Mouse (Mus musculus) MEL (cell line): ENCODE results near the gene Ddah1. TPM values are rescaled to one million over a fixed set of nuclear protein-coding genes. Genes with fewer than 3 reads are reported as not detected.

Experiments used
- DNase-seq: peaks from one replicate; pipeline ENCODE4 v3.0.0; 2011; ENCODE audit warnings: low read depth, low spot score
- H3K27ac ChIP-seq: 2 replicates; pipeline ENCODE4 v1.5.1; 2012; ENCODE audit warnings: low read depth, mild to moderate bottlenecking, control low read depth, low read length, moderate library complexity; ENCODE audit not compliant: control insufficient read depth
- H3K27me3 ChIP-seq, 2 experiments: fragments of 150-350 bp in 1 of 2; sonication (generic) in 1 of 2; 2 replicates each; pipeline ENCODE4 v1.6.1; 2012; ENCODE audit warnings: low read length in 2 of 2, mild to moderate bottlenecking in 2 of 2, improper control_type of control experiment in 1 of 2, moderate library complexity in 1 of 2; ENCODE audit not compliant: insufficient read depth in 2 of 2, control insufficient read depth in 1 of 2
- H3K36me3 ChIP-seq, 2 experiments: 2 replicates each; pipeline ENCODE4 v1.6.1; 2012 to 2014; ENCODE audit warnings: low read length in 2 of 2, improper control_type of control experiment in 1 of 2, inconsistent platforms in 1 of 2, mild to moderate bottlenecking in 1 of 2; ENCODE audit not compliant: insufficient read depth in 2 of 2, control insufficient read depth in 1 of 2
- H3K4me1 ChIP-seq, 2 experiments: fragments of 150-350 bp in 1 of 2; sonication (generic) in 1 of 2; 2 replicates each; pipeline ENCODE4 v1.6.1; 2012; ENCODE audit warnings: low read length in 2 of 2, improper control_type of control experiment in 1 of 2, mild to moderate bottlenecking in 1 of 2; ENCODE audit not compliant: insufficient read depth in 2 of 2, control insufficient read depth in 1 of 2
- H3K4me3 ChIP-seq, 2 experiments: fragments of 150-350 bp in 1 of 2; sonication (generic) in 1 of 2; 2 replicates each; pipeline ENCODE4 v1.5.1; 2012; ENCODE audit warnings: low read depth in 2 of 2, low read length in 2 of 2, mild to moderate bottlenecking in 2 of 2, moderate library complexity in 2 of 2, control low read depth in 1 of 2, improper control_type of control experiment in 1 of 2; ENCODE audit not compliant: control insufficient read depth in 1 of 2, insufficient read depth in 1 of 2
- H3K79me2 ChIP-seq: 2 replicates; pipeline ENCODE4 v1.6.1; 2012; ENCODE audit warnings: mild to moderate bottlenecking, low read length, moderate library complexity; ENCODE audit not compliant: control insufficient read depth, poor library complexity, insufficient read depth
- H3K9ac ChIP-seq: 2 replicates; pipeline ENCODE4 v1.6.1; 2012; ENCODE audit warnings: low read depth, mild to moderate bottlenecking, control low read depth, low read length, moderate library complexity; ENCODE audit not compliant: control insufficient read depth, poor library complexity, severe bottlenecking
- H3K9me3 ChIP-seq: fragments of 150-350 bp; sonication (generic); replicated peaks from 2 replicates; pipeline ENCODE4 v1.6.1; 2012; ENCODE audit warnings: mild to moderate bottlenecking, low read length, improper control_type of control experiment, moderate library complexity; ENCODE audit not compliant: insufficient read depth
- BHLHE40 ChIP-seq: IDR thresholded peaks from 2 replicates; pipeline ENCODE4 v1.6.1; 2012; ENCODE audit warnings: low read depth, mild to moderate bottlenecking, inconsistent platforms, low read length, improper control_type of control experiment, borderline replicate concordance
- CHD1 ChIP-seq: IDR thresholded peaks from 2 replicates; pipeline ENCODE4 v1.6.1; 2012; ENCODE audit warnings: low read depth, mild to moderate bottlenecking, inconsistent platforms, low read length, improper control_type of control experiment
- CHD2 ChIP-seq: IDR thresholded peaks from 2 replicates; pipeline ENCODE4 v1.6.1; 2011; ENCODE audit warnings: low read length, improper control_type of control experiment
- CTCF ChIP-seq, 3 experiments: IDR thresholded peaks in 2 of 3; conservative IDR thresholded peaks in 1 of 3; 2 replicates each; pipeline ENCODE4 v1.5.1; 2011 to 2012; ENCODE audit warnings: low read length in 3 of 3, low read depth in 2 of 3, mild to moderate bottlenecking in 2 of 3, improper control_type of control experiment in 1 of 3, inconsistent platforms in 1 of 3, mixed read lengths in 1 of 3, moderate library complexity in 1 of 3; ENCODE audit not compliant: control insufficient read depth in 1 of 3, insufficient read depth in 1 of 3, poor library complexity in 1 of 3, severe bottlenecking in 1 of 3
- ELF1 ChIP-seq: IDR thresholded peaks from 2 replicates; pipeline ENCODE4 v1.6.1; 2014; ENCODE audit warnings: low read depth, mild to moderate bottlenecking, inconsistent platforms, low read length, improper control_type of control experiment, moderate library complexity
- EP300 ChIP-seq, 2 experiments: IDR thresholded peaks; 2 replicates each; pipeline ENCODE4 v1.6.1; 2011; ENCODE audit warnings: improper control_type of control experiment in 2 of 2, low read length in 2 of 2, low read depth in 1 of 2, mild to moderate bottlenecking in 1 of 2
- ETS1 ChIP-seq: IDR thresholded peaks from 2 replicates; pipeline ENCODE4 v1.6.1; 2012; ENCODE audit warnings: low read depth, mild to moderate bottlenecking, inconsistent platforms, low read length, improper control_type of control experiment, moderate library complexity
- HCFC1 ChIP-seq: IDR thresholded peaks from 2 replicates; pipeline ENCODE4 v1.6.1; 2012; ENCODE audit warnings: low read depth, mild to moderate bottlenecking, inconsistent platforms, low read length, improper control_type of control experiment, moderate library complexity
- JUND ChIP-seq: IDR thresholded peaks from 2 replicates; pipeline ENCODE4 v1.6.1; 2011; ENCODE audit warnings: low read depth, mild to moderate bottlenecking, improper control_type of control experiment, low read length
- MEF2A ChIP-seq: IDR thresholded peaks from 2 replicates; pipeline ENCODE4 v1.6.1; 2014; ENCODE audit warnings: low read depth, mild to moderate bottlenecking, inconsistent platforms, low read length, improper control_type of control experiment; ENCODE audit not compliant: poor library complexity, insufficient replicate concordance, severe bottlenecking; ENCODE audit errors: extremely low read depth
- MXI1 ChIP-seq: IDR thresholded peaks from 2 replicates; pipeline ENCODE4 v1.6.1; 2011; ENCODE audit warnings: mild to moderate bottlenecking, low read depth, low read length, improper control_type of control experiment
- MYB ChIP-seq: IDR thresholded peaks from 2 replicates; pipeline ENCODE4 v1.6.1; 2011; ENCODE audit warnings: mild to moderate bottlenecking, low read depth, low read length, improper control_type of control experiment
- NELFE ChIP-seq: IDR thresholded peaks from 2 replicates; pipeline ENCODE4 v1.6.1; 2011; ENCODE audit warnings: low read depth, low read length, improper control_type of control experiment
- NRF1 ChIP-seq: IDR thresholded peaks from 2 replicates; pipeline ENCODE4 v1.6.1; 2014; ENCODE audit warnings: low read depth, mild to moderate bottlenecking, inconsistent platforms, low read length, improper control_type of control experiment, moderate library complexity; ENCODE audit not compliant: poor library complexity, insufficient read depth, severe bottlenecking
- POLR2A ChIP-seq, 2 experiments: IDR thresholded peaks; 2 replicates each; pipeline ENCODE4 v1.6.1; 2011 to 2012; ENCODE audit warnings: low read length in 2 of 2, mild to moderate bottlenecking in 2 of 2, control low read depth in 1 of 2, improper control_type of control experiment in 1 of 2, low read depth in 1 of 2, moderate library complexity in 1 of 2; ENCODE audit not compliant: control insufficient read depth in 1 of 2, insufficient read depth in 1 of 2, poor library complexity in 1 of 2
- POLR2AphosphoS2 ChIP-seq: IDR thresholded peaks from 2 replicates; pipeline ENCODE4 v1.6.1; 2011; ENCODE audit warnings: low read length, improper control_type of control experiment
- POLR2AphosphoS5 ChIP-seq: IDR thresholded peaks from 2 replicates; pipeline ENCODE4 v1.6.1; 2012; ENCODE audit warnings: low read depth, borderline replicate concordance, mild to moderate bottlenecking, inconsistent platforms, low read length, moderate library complexity, mixed read lengths
- SIN3A ChIP-seq: IDR thresholded peaks from 2 replicates; pipeline ENCODE4 v1.6.1; 2012; ENCODE audit warnings: low read length, improper control_type of control experiment, inconsistent platforms
- TCF12 ChIP-seq: IDR thresholded peaks from 2 replicates; pipeline ENCODE4 v1.6.1; 2014; ENCODE audit warnings: low read depth, mild to moderate bottlenecking, inconsistent platforms, low read length, improper control_type of control experiment, moderate library complexity
- UBTF ChIP-seq: IDR thresholded peaks from 2 replicates; pipeline ENCODE4 v1.6.1; 2012; ENCODE audit warnings: low read depth, mild to moderate bottlenecking, inconsistent platforms, low read length, improper control_type of control experiment, moderate library complexity, borderline replicate concordance; ENCODE audit not compliant: insufficient read depth
- USF1 ChIP-seq: IDR thresholded peaks from 2 replicates; pipeline ENCODE4 v1.6.1; 2014; ENCODE audit warnings: low read depth, mild to moderate bottlenecking, inconsistent platforms, low read length, improper control_type of control experiment, moderate library complexity
- ZKSCAN1 ChIP-seq: IDR thresholded peaks from 2 replicates; pipeline ENCODE4 v1.6.1; 2012; ENCODE audit warnings: low read depth, mild to moderate bottlenecking, inconsistent platforms, low read length, improper control_type of control experiment, moderate library complexity
- ZMIZ1 ChIP-seq: IDR thresholded peaks from 2 replicates; pipeline ENCODE4 v1.6.1; 2012; ENCODE audit warnings: low read depth, mild to moderate bottlenecking, inconsistent platforms, low read length, improper control_type of control experiment, moderate library complexity
- ZNF384 ChIP-seq: IDR thresholded peaks from 2 replicates; pipeline ENCODE4 v1.6.1; 2012; ENCODE audit warnings: low read depth, mild to moderate bottlenecking, inconsistent platforms, low read length, improper control_type of control experiment
- polyA plus RNA-seq, 2 experiments: library from polyadenylated mRNA; stranded (reverse) in 1 of 2; unstranded in 1 of 2; fragments of >175 nt in 1 of 2; fragments of >200 nt in 1 of 2; gene quantifications; 2 replicates each; pipeline versions ENCODE4 v1.2.1 to v1.2.4; 2012; ENCODE audit warnings: low replicate concordance in 2 of 2, low read depth in 1 of 2; ENCODE audit not compliant: insufficient read length in 2 of 2, insufficient read depth in 1 of 2, missing spikeins in 1 of 2
- total RNA-seq: library from RNA; depleted of rRNA; stranded (reverse); fragments of 300-350 nt; gene quantifications from 2 replicates; pipeline ENCODE4 v1.2.3, GENCODE M21; 2012

Gene Ddah1
- total and polyA plus RNA-seq, 3 experiments, result not detected

- no peak for TF ChIP-seq UBTF
- no peak for TF ChIP-seq ELF1
- TF ChIP-seq BHLHE40, result no peak
- no peak for TF ChIP-seq CTCF (IDR thresholded peaks at IDR 0.05 in 2 of 3, conservative IDR thresholded peaks at IDR 0.05 in 1 of 3; ENCODE audit: control insufficient read depth in 1 of 3, insufficient read depth in 1 of 3, low read depth in 2 of 3, low read length in 3 of 3, poor library complexity in 1 of 3, severe bottlenecking in 1 of 3)
- no peak for TF ChIP-seq EP300 (IDR thresholded peaks at IDR 0.05; ENCODE audit: low read depth in 1 of 2, low read length in 2 of 2)
- TF ChIP-seq POLR2AphosphoS2, result no peak
- TF ChIP-seq USF1, result no peak
- no peak for TF ChIP-seq HCFC1
- no peak for TF ChIP-seq ZNF384
- no peak for TF ChIP-seq MEF2A
- no peak for TF ChIP-seq CHD1
- no peak for TF ChIP-seq TCF12
- TF ChIP-seq NRF1, result no peak
- no peak for TF ChIP-seq ETS1
- Histone ChIP-seq H3K9me3 (no peaks in the 10 kb centered on the region), H3K9ac (no peak overlapping the region), H3K79me2 (no peaks in the 10 kb centered on the region), H3K36me3 (no peaks in the 10 kb centered on the region), H3K27ac (no peak overlapping the region), H3K4me1 (no peaks in the 10 kb centered on the region), H3K27me3 (no peaks in the 10 kb centered on the region), H3K4me3 (no peak overlapping the region)
- DNase-seq, result no peak
Observed at GRCm38 (mm10) chr3:145794355-145794754, 35.9 kb downstream of the Ddah1 start.

GRCm38 (mm10) chr3:145795896-145796295, 37.4 kb downstream of the Ddah1 start:
- no peak overlapping the region for H3K9ac ChIP-seq
- no peaks in the 10 kb centered on the region for H3K79me2 ChIP-seq
- no peaks in the 10 kb centered on the region for H3K36me3 ChIP-seq
- H3K4me3 ChIP-seq, result no peak overlapping the region
- DNase-seq, result no peak
- no peaks in the 10 kb centered on the region for H3K4me1 ChIP-seq
- H3K27me3 ChIP-seq, result no peaks in the 10 kb centered on the region
- no peaks in the 10 kb centered on the region for H3K9me3 ChIP-seq
- H3K27ac ChIP-seq, result no peak overlapping the region
- TF ChIP-seq ELF1 (no peak), BHLHE40 (no peak), JUND (no peak), TCF12 (no peak), MYB (no peak), ZNF384 (no peak), POLR2AphosphoS2 (no peak), SIN3A (no peak), ZKSCAN1 (no peak), POLR2AphosphoS5 (no peak), CHD2 (no peak), ZMIZ1 (no peak), CTCF (IDR thresholded peaks at IDR 0.05 in 2 of 3, conservative IDR thresholded peaks at IDR 0.05 in 1 of 3; ENCODE audit: control insufficient read depth in 1 of 3, insufficient read depth in 1 of 3, low read depth in 2 of 3, low read length in 3 of 3, poor library complexity in 1 of 3, severe bottlenecking in 1 of 3) (no peak), NELFE (no peak), MXI1 (no peak), POLR2A (IDR thresholded peaks at IDR 0.05; ENCODE audit: control insufficient read depth in 1 of 2, insufficient read depth in 1 of 2, low read depth in 1 of 2, low read length in 2 of 2, poor library complexity in 1 of 2) (no peak)
- TF ChIP-seq, all 39 proteins: peak for 0
